Mouse (Mus musculus) liver, embryonic 11.5 days (tissue): Measurements from ENCODE around the gene Tpi1. TPM values are rescaled to one million over a fixed set of nuclear protein-coding genes. Genes with fewer than 3 reads are reported as not detected.
"Not testable (repeated sequence)": the region's sequence is repeated elsewhere in the genome, so short reads cannot be mapped to it uniquely, and the experiment has no call there.

Experiments used
- ATAC-seq: fragments of 200-750 bp; cut with Nextera tagmentation; replicated peaks from 2 replicates; pipeline ENCODE4 v1.8.0; 2017; ENCODE audit warnings: moderate number of reproducible peaks, mild to moderate bottlenecking, moderate TSS enrichment, moderate library complexity; ENCODE audit not compliant: low FRiP score
- DNase-seq: peaks from one replicate; pipeline ENCODE4 v3.0.0-alpha.2; 2017; ENCODE audit warnings: low spot score
- H3K27ac ChIP-seq: fragments of 300-500 bp; sonication (generic); 2 replicates; pipeline ENCODE4 v1.5.1; 2014; ENCODE audit warnings: mild to moderate bottlenecking, low read depth, low read length, control low read depth
- H3K27me3 ChIP-seq: fragments of 300-500 bp; sonication (generic); replicated peaks from 2 replicates; pipeline ENCODE4 v1.6.1; 2014; ENCODE audit warnings: low read length, mixed read lengths; ENCODE audit not compliant: control insufficient read depth, insufficient read depth
- H3K36me3 ChIP-seq: fragments of 300-500 bp; sonication (generic); 2 replicates; pipeline ENCODE4 v1.6.1; 2014; ENCODE audit warnings: mild to moderate bottlenecking, low read length, moderate library complexity, mixed read lengths; ENCODE audit not compliant: control insufficient read depth, insufficient read depth
- H3K4me1 ChIP-seq: fragments of 300-500 bp; sonication (generic); replicated peaks from 2 replicates; pipeline ENCODE4 v1.6.1; 2014; ENCODE audit warnings: low read length, mixed read lengths; ENCODE audit not compliant: control insufficient read depth, insufficient read depth
- H3K4me2 ChIP-seq: fragments of 300-500 bp; sonication (generic); 2 replicates; pipeline ENCODE4 v1.6.1; 2014; ENCODE audit warnings: mild to moderate bottlenecking, control low read depth, moderate library complexity
- H3K4me3 ChIP-seq: fragments of 300-500 bp; sonication (generic); 2 replicates; pipeline ENCODE4 v1.5.1; 2014; ENCODE audit warnings: low read depth, low read length, control low read depth
- H3K9ac ChIP-seq: fragments of 300-500 bp; sonication (generic); 2 replicates; pipeline ENCODE4 v1.6.1; 2014; ENCODE audit warnings: low read depth, low read length, control low read depth
- H3K9me3 ChIP-seq: fragments of 300-500 bp; sonication (generic); 2 replicates; pipeline ENCODE4 v1.6.1; 2016; ENCODE audit warnings: low read length, inconsistent platforms, mixed read lengths; ENCODE audit not compliant: control insufficient read depth
- WGBS: fragments of 180-500 bp; shearing (Covaris S2); extraction: QIAGEN DNeasy Blood & Tissue Kit; methylation state at CpG from one replicate; pipeline ENCODE4 v1.1.7; 2014; 5-methylcytosine and 5-hydroxymethylcytosine counted together
- polyA plus RNA-seq: library from polyadenylated mRNA; unstranded; fragments of >200 nt; fragmentation: Nextera tagmentation; extraction: Ambion mirVana; gene quantifications from 2 replicates; pipeline ENCODE4 v1.2.1, GENCODE M21; 2014

Tpi1 gene
- polyA plus RNA-seq, 1 experiment from 2014 or later = 1,267 TPM

- no peak for ATAC-seq
- DNase-seq = no peak
- peaks cover 12% of the 10 kb centered on the region for H3K36me3 ChIP-seq
- H3K9ac ChIP-seq = no peak overlapping the region
- no peak overlapping the region for H3K4me3 ChIP-seq
- no peaks in the 10 kb centered on the region; the same call in 1 of the 2 replicates for H3K27me3 ChIP-seq
- no peak overlapping the region for H3K4me2 ChIP-seq
- H3K9me3 ChIP-seq = no peaks in the 10 kb centered on the region
- no peak overlapping the region for H3K27ac ChIP-seq
- 76% methylated on average over 7 of the region's 7 CpGs for WGBS
- peaks cover 10% of the 10 kb centered on the region for H3K4me1 ChIP-seq
Measured at GRCm38 (mm10) chr6:124836411-124836810, 22.3 kb upstream of the Tpi1 start.

- Histone ChIP-seq H3K4me3 (no peak overlapping the region), H3K4me2 (no peak overlapping the region), H3K9me3 (no peaks in the 10 kb centered on the region), H3K27ac (no peak overlapping the region), H3K27me3 (no peaks in the 10 kb centered on the region; the same call in 1 of the 2 replicates), H3K4me1 (peaks cover 10% of the 10 kb centered on the region), H3K9ac (no peak overlapping the region; the same call in 1 of the 2 replicates), H3K36me3 (peaks cover 12% of the 10 kb centered on the region)
- ATAC-seq = no peak
- 75% methylated on average over 10 of the region's 10 CpGs for WGBS
- no peak for DNase-seq
Measured at GRCm38 (mm10) chr6:124835531-124835930, 21.4 kb upstream of the Tpi1 start.

- Histone ChIP-seq H3K9ac (no peak overlapping the region), H3K4me2 (no peak overlapping the region), H3K4me3 (no peak overlapping the region), H3K36me3 (peaks cover 12% of the 10 kb centered on the region), H3K27ac (no peak overlapping the region), H3K9me3 (no peaks in the 10 kb centered on the region), H3K4me1 (peaks cover 2% of the 10 kb centered on the region), H3K27me3 (no peaks in the 10 kb centered on the region; the same call in 1 of the 2 replicates)
- ATAC-seq (no peak), DNase-seq (no peak)
- WGBS = 73% methylated on average over 6 of the region's 6 CpGs
Measured at GRCm38 (mm10) chr6:124834512-124835081, 20.5 kb upstream of the Tpi1 start.

GRCm38 (mm10) chr6:124831649-124832048, 17.6 kb upstream of the Tpi1 start:
- no peak overlapping the region for H3K27ac ChIP-seq
- ATAC-seq (no peak), DNase-seq (no peak)
- H3K9me3 ChIP-seq = no peaks in the 10 kb centered on the region
- no peaks in the 10 kb centered on the region for H3K27me3 ChIP-seq
- H3K4me1 ChIP-seq = peaks cover 5% of the 10 kb centered on the region
- peak overlapping the region; percentile 81; the same call in 1 of the 2 replicates for H3K4me2 ChIP-seq
- WGBS = 89% methylated on average over 8 of the region's 8 CpGs
- no peak overlapping the region for H3K9ac ChIP-seq
- no peak overlapping the region for H3K4me3 ChIP-seq
- H3K36me3 ChIP-seq = peaks cover 12% of the 10 kb centered on the region

- Histone ChIP-seq H3K9ac (peak overlapping the region; percentile 26; the same call in 1 of the 2 replicates), H3K4me2 (peak overlapping the region; percentile 81), H3K4me3 (peak overlapping the region; percentile 90), H3K36me3 (peaks cover 13% of the 10 kb centered on the region)
- H3K9me3 ChIP-seq, H3K27ac ChIP-seq, H3K27me3 ChIP-seq, H3K4me1 ChIP-seq, DNase-seq, ATAC-seq: not testable (repeated sequence)
- WGBS = 97% methylated on average over 4 of the region's 4 CpGs
Measured at GRCm38 (mm10) chr6:124831199-124831598, 17.1 kb upstream of the Tpi1 start.

GRCm38 (mm10) chr6:124829799-124830700, 16.0 kb upstream of the Tpi1 start:
- ATAC-seq = peak; percentile 84
- Histone ChIP-seq H3K36me3 (peaks cover 22% of the 10 kb centered on the region), H3K4me2 (peak overlapping the region; percentile 89), H3K27ac (peak overlapping the region; percentile 75), H3K9ac (peak overlapping the region; percentile 95), H3K27me3 (no peaks in the 10 kb centered on the region), H3K4me1 (peaks cover 5% of the 10 kb centered on the region; the same call in 1 of the 2 replicates), H3K4me3 (peak overlapping the region; percentile 90), H3K9me3 (no peaks in the 10 kb centered on the region)
- WGBS = under 1% methylated on average over 38 of the region's 38 CpGs
- peak; percentile 87 for DNase-seq

GRCm38 (mm10) chr6:124828868-124829798, 15.0 kb upstream of the Tpi1 start, which contains the start of the genes Usp5 and Cdca3:
Usp5 (minus strand) TSS chr6:124829484.
Cdca3 (plus strand) TSS chr6:124829547.
- H3K27ac ChIP-seq = peak within 1 kb of the TSS; percentile 75
- no peaks in the 10 kb centered on the region for H3K27me3 ChIP-seq
- ATAC-seq (peak; percentile 89), DNase-seq (peak; percentile 98)
- peak within 1 kb of the TSS; percentile 90 for H3K4me3 ChIP-seq
- WGBS = under 1% methylated on average over 55 of the region's 55 CpGs
- H3K4me2 ChIP-seq = peak within 1 kb of the TSS; percentile 89
- H3K4me1 ChIP-seq = peaks cover 5% of the 10 kb centered on the region; the same call in 1 of the 2 replicates
- peaks cover 29% of the 10 kb centered on the region for H3K36me3 ChIP-seq
- peak within 1 kb of the TSS; percentile 95 for H3K9ac ChIP-seq
- H3K9me3 ChIP-seq = no peaks in the 10 kb centered on the region

- peaks cover 5% of the 10 kb centered on the region; the same call in 1 of the 2 replicates for H3K4me1 ChIP-seq
- H3K4me2 ChIP-seq = peak overlapping the region; percentile 89
- H3K27ac ChIP-seq = peak overlapping the region; percentile 39; the same call in 1 of the 2 replicates
- DNase-seq = peak; percentile 54
- H3K4me3 ChIP-seq = peak overlapping the region; percentile 90
- no peaks in the 10 kb centered on the region for H3K9me3 ChIP-seq
- H3K27me3 ChIP-seq = no peaks in the 10 kb centered on the region
- H3K36me3 ChIP-seq = peaks cover 37% of the 10 kb centered on the region
- peak overlapping the region; percentile 70 for H3K9ac ChIP-seq
- 20% methylated on average over 10 of the region's 10 CpGs for WGBS
- ATAC-seq = no peak
Measured at GRCm38 (mm10) chr6:124828101-124828592, 14.1 kb upstream of the Tpi1 start.
